Mouse (Mus musculus) urinary bladder, postnatal 25 days (tissue): ENCODE measurements around the gene S1pr1.
A peak's percentile ranks its signal among the peaks of the same experiment; 100 is the strongest.

Source experiments
- DNase-seq: peaks from one replicate; pipeline ENCODE4 v3.0.0; 2022; ENCODE audit warnings: low spot score

S1pr1 gene

DNA sequence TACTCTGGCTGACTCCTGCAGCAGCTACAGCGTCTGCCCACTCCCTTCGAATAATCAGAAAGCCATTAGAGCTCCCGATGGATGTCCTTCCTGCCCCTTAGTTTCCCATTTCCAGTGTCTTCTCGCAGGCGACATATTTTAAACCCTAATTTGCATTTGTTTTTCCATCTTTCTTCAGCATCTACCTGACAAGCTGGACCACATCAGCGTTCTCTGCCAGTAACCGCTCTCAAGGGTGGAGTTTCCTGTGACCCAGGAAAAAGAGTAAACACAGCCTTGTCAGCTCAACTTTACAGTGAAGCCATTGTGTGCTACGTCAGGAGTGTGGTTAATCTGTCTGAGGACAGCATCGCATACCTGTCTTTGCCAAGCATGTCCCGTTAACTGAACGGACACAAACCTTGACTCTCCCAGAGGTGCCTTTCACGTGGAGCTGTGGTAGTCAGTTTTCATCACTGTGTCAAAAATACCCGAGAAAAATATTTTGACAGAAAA is 41.2 kb downstream of the S1pr1 start:
- no peak for DNase-seq

- DNase-seq, result no peak
Observed at GRCm38 (mm10) chr3:115672965-115673662, 41.8 kb downstream of the S1pr1 start.

- no peak for DNase-seq
Observed at GRCm38 (mm10) chr3:115669230-115669629, 45.6 kb downstream of the S1pr1 start.

- DNase-seq, result no peak
Observed at GRCm38 (mm10) chr3:115667182-115667581, 47.7 kb downstream of the S1pr1 start.

DNA sequence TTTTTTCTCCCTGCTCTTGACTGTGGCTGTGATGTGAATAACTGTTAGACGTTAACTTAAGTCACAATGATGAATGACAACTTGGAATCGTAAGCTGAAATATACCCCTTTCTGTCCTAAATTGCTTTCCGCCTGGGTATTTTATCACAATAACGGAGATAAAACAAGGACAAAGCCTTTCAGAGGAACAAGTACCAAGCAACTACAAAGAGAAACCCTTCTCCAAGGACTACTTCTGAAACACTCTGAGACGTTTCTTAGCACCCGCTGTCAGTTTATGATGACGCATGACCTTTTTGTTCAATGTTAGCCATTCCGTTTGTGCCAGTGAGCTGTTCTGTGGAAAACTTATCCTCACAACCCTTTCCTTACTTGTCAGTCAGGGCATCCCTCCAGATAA is 48.3 kb downstream of the S1pr1 start:
- no peak for DNase-seq

GRCm38 (mm10) chr3:115664497-115664896 is 50.4 kb downstream of the S1pr1 start:
- DNase-seq, result no peak

GRCm38 (mm10) chr3:115660701-115661460 is 54.0 kb downstream of the S1pr1 start:
- peak; percentile 41 for DNase-seq
